Mouse (Mus musculus) liver, embryonic 14.5 days (tissue): Measurements from ENCODE around the gene Scgn.

Experiments used
- CTCF ChIP-seq: IDR thresholded peaks from 2 replicates; pipeline ENCODE4 v1.5.1; 2016; ENCODE audit warnings: antibody characterized with exemption, low read depth, control low read depth
- EP300 ChIP-seq: IDR thresholded peaks from 2 replicates; pipeline ENCODE4 v1.6.1; 2016; ENCODE audit warnings: antibody characterized with exemption, low read depth

DNA sequence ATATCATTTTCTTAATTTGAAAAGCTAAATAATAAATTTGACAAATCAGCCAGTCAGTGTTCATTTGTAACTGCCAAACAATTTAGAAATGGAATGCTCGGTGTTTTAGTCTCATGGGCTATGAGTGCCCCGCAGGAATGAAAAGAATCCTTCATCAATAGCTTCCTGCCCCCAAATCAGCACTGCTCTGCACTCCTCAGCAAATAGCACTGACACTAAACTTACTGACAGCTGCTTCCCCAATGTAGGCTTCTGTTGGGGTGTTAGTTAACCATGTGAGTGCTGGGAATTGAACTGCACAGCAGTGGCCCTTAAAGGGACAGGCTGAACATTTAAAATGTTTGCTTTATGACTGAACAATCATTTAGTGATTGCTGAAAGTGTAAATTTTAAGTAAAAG is 31.2 kb downstream of the Scgn start:
- no peak for TF ChIP-seq CTCF
- TF ChIP-seq EP300, result no peak
